Mouse (Mus musculus) right cerebral cortex, postnatal 4 days (tissue): Measurements from ENCODE around the gene 4930519P11Rik.

Source experiments
- DNase-seq: peaks from one replicate; pipeline ENCODE4 v3.0.0-alpha.2; 2022

The 4930519P11Rik gene

GRCm38 (mm10) chr2:154632203-154632780, 19.1 kb upstream of the 4930519P11Rik start:
- no peak for DNase-seq

GRCm38 (mm10) chr2:154630531-154630930, 17.3 kb upstream of the 4930519P11Rik start:
- DNase-seq = no peak

- DNase-seq = no peak
Measured at GRCm38 (mm10) chr2:154624137-154624536, 10.9 kb upstream of the 4930519P11Rik start.

GRCm38 (mm10) chr2:154621684-154622083, 8.4 kb upstream of the 4930519P11Rik start:
- no peak for DNase-seq

- DNase-seq = no peak
Measured at GRCm38 (mm10) chr2:154617061-154617460, 3.8 kb upstream of the 4930519P11Rik start.

- no peak for DNase-seq
Measured at GRCm38 (mm10) chr2:154615674-154616073, 2.4 kb upstream of the 4930519P11Rik start.

GRCm38 (mm10) chr2:154614841-154615576, 1.8 kb upstream of the 4930519P11Rik start:
- DNase-seq = no peak

- DNase-seq = no peak
Measured at GRCm38 (mm10) chr2:154609050-154609767, 4.0 kb downstream of the 4930519P11Rik start.

- DNase-seq = no peak
Measured at GRCm38 (mm10) chr2:154606965-154607364, 6.3 kb downstream of the 4930519P11Rik start.

- DNase-seq = no peak
Measured at GRCm38 (mm10) chr2:154604156-154604555, 9.1 kb downstream of the 4930519P11Rik start.

- peak; percentile 99 for DNase-seq
Measured at GRCm38 (mm10) chr2:154603638-154604153, 9.5 kb downstream of the 4930519P11Rik start, which contains the start of gene Pxmp4. Pxmp4 (minus strand) TSS chr2:154603708.

GRCm38 (mm10) chr2:154603007-154603637, 10.1 kb downstream of the 4930519P11Rik start:
- no peak for DNase-seq

- no peak for DNase-seq
Measured at GRCm38 (mm10) chr2:154601324-154601723, 11.9 kb downstream of the 4930519P11Rik start.

GRCm38 (mm10) chr2:154600586-154600985, 12.7 kb downstream of the 4930519P11Rik start:
- no peak for DNase-seq

GRCm38 (mm10) chr2:154597399-154597798, 15.8 kb downstream of the 4930519P11Rik start:
- DNase-seq = no peak

GRCm38 (mm10) chr2:154595775-154596174, 17.5 kb downstream of the 4930519P11Rik start:
- no peak for DNase-seq

- DNase-seq = no peak
Measured at GRCm38 (mm10) chr2:154593025-154593424, 20.2 kb downstream of the 4930519P11Rik start.

- no peak for DNase-seq
Measured at GRCm38 (mm10) chr2:154591239-154591638, 22.0 kb downstream of the 4930519P11Rik start.

- no peak for DNase-seq
Measured at GRCm38 (mm10) chr2:154589051-154589450, 24.2 kb downstream of the 4930519P11Rik start.

- DNase-seq = peak; percentile 80
Measured at GRCm38 (mm10) chr2:154586405-154586804, 26.8 kb downstream of the 4930519P11Rik start.

- no peak for DNase-seq
Measured at GRCm38 (mm10) chr2:154584931-154585601, 28.2 kb downstream of the 4930519P11Rik start.
